Mouse (Mus musculus) limb, embryonic 14.5 days (tissue): ENCODE data around the gene Slc6a13. TPM values are rescaled to one million over a fixed set of nuclear protein-coding genes. Genes with fewer than 3 reads are reported as not detected.

ENCODE experiments used
- ATAC-seq: fragments of 200-750 bp; cut with Nextera tagmentation; 2 replicates; pipeline ENCODE4 v1.8.0; 2017; ENCODE audit warnings: low read depth, moderate number of reproducible peaks, moderate TSS enrichment; ENCODE audit not compliant: low FRiP score
- DNase-seq: peaks from one replicate; pipeline ENCODE4 v3.0.0-alpha.2; 2015; ENCODE audit warnings: low spot score
- H3K27ac ChIP-seq: fragments of 300-500 bp; sonication (generic); replicated peaks from 2 replicates; pipeline ENCODE4 v1.5.1; 2014; ENCODE audit warnings: low read depth, mild to moderate bottlenecking, low read length, moderate library complexity, mixed read lengths
- H3K27me3 ChIP-seq: fragments of 300-500 bp; sonication (generic); 2 replicates; pipeline ENCODE4 v1.6.1; 2014; ENCODE audit warnings: low read length, mixed read lengths; ENCODE audit not compliant: control insufficient read depth, insufficient read depth
- H3K36me3 ChIP-seq: fragments of 300-500 bp; sonication (generic); 2 replicates; pipeline ENCODE4 v1.6.1; 2014; ENCODE audit warnings: mild to moderate bottlenecking, low read length, moderate library complexity, mixed read lengths; ENCODE audit not compliant: control insufficient read depth, insufficient read depth
- H3K4me1 ChIP-seq: fragments of 300-500 bp; sonication (generic); 2 replicates; pipeline ENCODE4 v1.6.1; 2014; ENCODE audit warnings: antibody characterized with exemption, low read length, mixed read lengths; ENCODE audit not compliant: control insufficient read depth, insufficient read depth
- H3K4me2 ChIP-seq: fragments of 300-500 bp; sonication (generic); replicated peaks from 2 replicates; pipeline ENCODE4 v1.6.1; 2014; ENCODE audit warnings: low read depth, mild to moderate bottlenecking, low read length, moderate library complexity; ENCODE audit not compliant: severe bottlenecking
- H3K4me3 ChIP-seq: fragments of 300-500 bp; sonication (generic); replicated peaks from 2 replicates; pipeline ENCODE4 v1.5.1; 2014; ENCODE audit warnings: low read length
- H3K9ac ChIP-seq: fragments of 300-500 bp; sonication (generic); 2 replicates; pipeline ENCODE4 v1.6.1; 2014; ENCODE audit warnings: mild to moderate bottlenecking, low read depth, low read length, moderate library complexity; ENCODE audit not compliant: severe bottlenecking
- H3K9me3 ChIP-seq: fragments of 300-500 bp; sonication (generic); 2 replicates; pipeline ENCODE4 v1.6.1; 2016; ENCODE audit warnings: low read length; ENCODE audit not compliant: control insufficient read depth
- POLR2A ChIP-seq: fragments of 200-500 bp; IDR thresholded peaks from 2 replicates; pipeline ENCODE4 v1.8.0; 2012; ENCODE audit warnings: inconsistent platforms, mild to moderate bottlenecking, moderate library complexity, borderline replicate concordance; ENCODE audit not compliant: insufficient read depth, insufficient read length; ENCODE audit errors: extremely low read depth
- WGBS: fragments of 180-500 bp; shearing (Covaris S2); extraction: QIAGEN DNeasy Blood & Tissue Kit; methylation state at CpG from one replicate; pipeline ENCODE4 v1.1.7; 2014; 5-methylcytosine and 5-hydroxymethylcytosine counted together
- polyA plus RNA-seq, 2 experiments: library from polyadenylated mRNA; depleted of rRNA in 1 of 2; stranded (reverse) in 1 of 2; unstranded in 1 of 2; fragments of >200 nt; fragmentation: Nextera tagmentation in 1 of 2; extraction: Ambion mirVana in 1 of 2; gene quantifications; 2 replicates each; pipeline versions ENCODE4 v1.2.1 to v1.2.3; 2012 to 2014

Gene Slc6a13
- polyA plus RNA-seq, 2 experiments, result 2.6 to 3.3 TPM

DNA sequence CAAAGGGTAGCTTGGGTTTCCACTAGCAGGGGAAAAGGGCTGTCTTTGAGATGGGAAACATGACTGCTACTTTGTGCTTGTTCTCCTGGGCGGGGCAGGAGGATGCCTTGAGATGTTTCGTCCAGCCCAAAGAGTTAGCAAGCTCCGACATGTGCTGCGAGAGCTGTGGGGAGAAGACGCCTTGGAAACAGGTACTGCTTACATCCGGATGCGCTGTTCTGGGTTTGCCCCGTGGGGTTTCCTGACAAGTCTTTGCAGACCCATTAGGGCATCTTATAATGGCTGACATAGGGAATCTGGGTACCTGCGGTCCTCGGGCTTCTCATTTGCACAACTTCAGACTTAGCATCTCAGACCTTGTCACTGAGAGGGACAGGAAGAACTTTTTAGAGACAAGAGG is 38.0 kb upstream of the Slc6a13 start:
- no peak overlapping the region for H3K27ac ChIP-seq
- H3K4me1 ChIP-seq, result no peaks in the 10 kb centered on the region
- 82% methylated on average over 10 of the region's 10 CpGs for whole genome bisulfite sequencing
- TF ChIP-seq POLR2A, result no peak
- DNase-seq (no peak), ATAC-seq (no peak)
- H3K9me3 ChIP-seq, result no peaks in the 10 kb centered on the region
- H3K9ac ChIP-seq, result no peak overlapping the region
- no peak overlapping the region for H3K4me2 ChIP-seq
- H3K36me3 ChIP-seq, result no peaks in the 10 kb centered on the region
- no peak overlapping the region for H3K4me3 ChIP-seq
- H3K27me3 ChIP-seq, result no peaks in the 10 kb centered on the region

DNA sequence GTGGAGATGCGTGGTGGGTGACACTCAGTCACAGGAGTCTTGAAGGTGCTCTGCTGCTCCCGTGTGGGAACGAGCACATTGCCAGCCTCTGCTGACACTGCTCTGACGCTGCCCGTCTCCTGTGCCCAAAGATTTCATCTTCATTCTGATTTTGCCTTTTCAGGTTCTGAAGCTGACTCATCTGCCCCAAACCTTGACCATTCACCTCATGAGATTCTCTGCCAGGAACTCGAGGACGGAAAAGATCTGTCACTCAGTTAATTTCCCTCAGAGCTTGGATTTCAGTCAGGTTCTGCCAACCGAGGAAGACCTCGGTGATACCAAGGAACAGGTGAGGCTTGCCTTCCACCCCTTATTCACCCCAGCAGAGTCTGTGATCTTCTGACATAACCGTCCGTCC is 37.5 kb upstream of the Slc6a13 start:
- DNase-seq (no peak), ATAC-seq (no peak)
- 86% methylated on average over 11 of the region's 11 CpGs for WGBS
- Histone ChIP-seq H3K27ac (no peak overlapping the region), H3K4me3 (no peak overlapping the region), H3K4me2 (no peak overlapping the region), H3K9ac (no peak overlapping the region), H3K9me3 (no peaks in the 10 kb centered on the region), H3K27me3 (no peaks in the 10 kb centered on the region), H3K4me1 (no peaks in the 10 kb centered on the region), H3K36me3 (no peaks in the 10 kb centered on the region)
- TF ChIP-seq POLR2A, result no peak

DNA sequence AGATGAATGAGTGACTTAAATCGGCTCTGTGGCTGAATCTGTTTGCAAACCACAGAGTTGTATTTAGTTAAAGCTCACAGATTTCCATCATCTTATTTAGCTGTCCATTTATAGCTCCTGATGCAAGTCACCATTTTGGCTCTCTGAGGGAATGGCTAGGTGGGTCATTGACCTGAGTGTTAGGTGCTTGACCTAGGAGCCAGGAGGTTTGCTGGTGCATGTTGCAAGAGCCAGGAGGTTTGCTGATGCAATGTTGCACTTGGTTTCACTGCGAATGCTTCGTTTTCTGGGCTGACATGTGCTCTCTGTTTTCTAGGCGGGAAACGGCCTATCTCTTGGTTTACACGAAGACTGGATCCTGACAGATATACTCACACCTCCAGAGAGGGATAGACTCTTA is 29.9 kb upstream of the Slc6a13 start:
- DNase-seq (no peak), ATAC-seq (no peak)
- no peak overlapping the region for H3K9ac ChIP-seq
- H3K27ac ChIP-seq, result no peak overlapping the region
- H3K36me3 ChIP-seq, result no peaks in the 10 kb centered on the region
- no peak overlapping the region for H3K4me3 ChIP-seq
- H3K4me1 ChIP-seq, result 0 out of 2 replicates have a peak, but pooled peaks cover 3% of the 10 kb centered on the region
- WGBS, result 84% methylated on average over 6 of the region's 6 CpGs
- no peaks in the 10 kb centered on the region for H3K27me3 ChIP-seq
- TF ChIP-seq POLR2A, result no peak
- no peaks in the 10 kb centered on the region for H3K9me3 ChIP-seq
- no peak overlapping the region for H3K4me2 ChIP-seq

DNA sequence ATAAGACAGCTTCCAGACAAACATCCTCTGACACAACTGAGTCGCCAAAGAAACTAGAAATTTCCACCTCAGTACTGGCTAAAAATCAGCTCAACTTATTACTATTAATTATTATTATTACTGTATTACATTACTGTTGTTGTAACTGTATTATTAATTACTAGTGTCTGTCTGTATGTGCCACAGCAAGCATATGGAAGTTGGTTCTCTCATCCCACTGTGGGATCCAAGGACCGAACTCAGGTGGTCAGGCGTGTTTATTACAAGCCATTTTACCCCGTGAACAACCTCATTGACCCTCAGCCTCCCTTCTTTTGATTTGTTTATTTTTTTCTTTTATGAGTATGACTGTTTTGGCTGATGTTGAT is 28.3 kb upstream of the Slc6a13 start:
- no peaks in the 10 kb centered on the region for H3K27me3 ChIP-seq
- no peak overlapping the region for H3K27ac ChIP-seq
- TF ChIP-seq POLR2A, result no peak
- ATAC-seq, result peak; percentile 14; the same call in 1 of the 2 replicates
- no peaks in the 10 kb centered on the region for H3K9me3 ChIP-seq
- no peak overlapping the region for H3K4me3 ChIP-seq
- DNase-seq, result no peak
- 14% methylated on average over 4 of the region's 4 CpGs for WGBS
- H3K9ac ChIP-seq, result no peak overlapping the region
- 0 out of 2 replicates have a peak, but pooled peaks cover 3% of the 10 kb centered on the region for H3K4me1 ChIP-seq
- H3K36me3 ChIP-seq, result no peaks in the 10 kb centered on the region
- H3K4me2 ChIP-seq, result no peak overlapping the region

DNA sequence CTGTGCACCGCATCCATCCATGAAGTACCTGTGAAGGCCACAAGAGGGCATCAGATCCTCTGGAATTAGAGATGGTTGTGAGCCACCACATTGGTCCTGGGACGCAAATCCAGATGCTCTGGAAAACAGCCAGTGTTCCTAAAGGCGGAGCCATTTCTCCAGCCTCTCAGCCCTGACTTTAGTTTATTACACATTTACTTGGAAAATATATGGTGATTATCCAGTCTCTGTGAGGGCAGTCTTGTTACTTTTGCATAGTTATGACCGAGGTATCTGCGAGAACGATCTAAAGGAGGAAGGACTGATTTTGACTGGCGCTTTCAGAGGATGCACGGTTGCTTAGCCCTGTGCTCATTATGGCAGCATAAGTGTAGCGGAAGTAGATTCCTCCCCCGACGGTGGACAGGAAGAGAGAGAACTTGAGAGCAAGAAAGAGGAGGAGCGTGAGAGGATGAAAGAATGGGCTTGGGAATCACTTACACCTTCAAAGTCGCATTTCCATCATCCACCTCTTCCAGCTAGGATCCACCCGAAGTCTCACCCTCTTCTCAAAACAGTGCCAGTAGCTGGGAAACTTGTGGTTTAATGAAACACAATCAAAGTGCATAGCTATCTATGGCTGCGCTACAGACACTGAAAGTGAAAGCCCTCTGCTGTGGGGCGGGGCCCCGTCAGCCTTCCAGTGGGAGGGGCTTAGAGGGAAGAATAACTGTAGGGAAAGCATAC is 27.8 kb upstream of the Slc6a13 start:
- WGBS, result 7% methylated on average over 17 of the region's 17 CpGs
- peak; percentile 92 for ATAC-seq
- 0 out of 2 replicates have a peak, but pooled peaks have one; percentile 11 for TF ChIP-seq POLR2A
- peak overlapping the region; percentile 49 for H3K4me2 ChIP-seq
- peak overlapping the region; percentile 67 for H3K27ac ChIP-seq
- no peaks in the 10 kb centered on the region for H3K36me3 ChIP-seq
- H3K4me3 ChIP-seq, result peak overlapping the region; percentile 39
- H3K27me3 ChIP-seq, result no peaks in the 10 kb centered on the region
- 0 out of 2 replicates have a peak, but pooled peaks cover 3% of the 10 kb centered on the region for H3K4me1 ChIP-seq
- no peaks in the 10 kb centered on the region for H3K9me3 ChIP-seq
- DNase-seq, result peak; percentile 97
- peak overlapping the region; percentile 42 for H3K9ac ChIP-seq

DNA sequence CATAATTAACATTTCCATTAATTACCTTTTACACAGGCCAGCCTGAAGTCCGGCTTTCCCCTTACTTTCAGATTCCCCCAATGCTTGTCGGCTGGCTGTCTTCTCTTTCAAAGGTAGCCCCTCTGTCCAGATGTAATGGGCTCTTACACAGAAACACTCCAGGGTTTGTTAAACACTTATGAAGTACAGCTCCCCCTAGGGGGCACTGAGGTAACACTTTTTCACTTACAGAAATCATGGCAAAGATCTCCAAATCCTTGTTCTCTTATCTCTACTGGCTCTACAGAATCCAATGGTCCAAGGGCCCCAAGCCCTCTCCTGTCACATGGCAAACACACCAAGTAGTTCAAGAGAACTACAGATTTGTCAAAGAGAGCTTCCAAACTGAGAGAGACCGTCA is 25.7 kb upstream of the Slc6a13 start:
- 78% methylated on average over 3 of the region's 3 CpGs for WGBS
- no peaks in the 10 kb centered on the region for H3K27me3 ChIP-seq
- no peak overlapping the region for H3K27ac ChIP-seq
- no peak overlapping the region for H3K4me3 ChIP-seq
- H3K9me3 ChIP-seq, result no peaks in the 10 kb centered on the region
- ATAC-seq (no peak), DNase-seq (peak; percentile 28)
- no peak for TF ChIP-seq POLR2A
- H3K36me3 ChIP-seq, result no peaks in the 10 kb centered on the region
- H3K4me1 ChIP-seq, result 0 out of 2 replicates have a peak, but pooled peaks cover 3% of the 10 kb centered on the region
- no peak overlapping the region for H3K9ac ChIP-seq
- no peak overlapping the region for H3K4me2 ChIP-seq
